ENCODE assay signal across 8 mouse cellular contexts in genomic region chr8:9770999-9771605, GRCm38 (mm10). TPM values are rescaled to one million over a fixed set of nuclear protein-coding genes. Genes with fewer than 3 reads are reported as not detected.
DNase-seq lines count a peak whose midpoint lies in the region; ATAC-seq and TF ChIP-seq lines count a peak whose summit lies in the region.

TSS of gene Fam155a (minus strand) at chr8:9771161.

- peaks cover 35% of the 10 kb centered on the region for H3K27me3 ChIP-seq in liver, embryonic 14.5 days (ENCODE audit: control insufficient read depth, insufficient read depth, low read length)

- H3K27ac ChIP-seq in liver, embryonic 14.5 days, result no peak within 1 kb of the TSS

- 3% methylated on average over 21 of the region's 29 CpGs for WGBS in liver, embryonic 14.5 days (ENCODE audit: insufficient replicate concordance)

- ATAC-seq in liver, embryonic 14.5 days (ENCODE audit: insufficient read depth), result no peak

- no peak for TF ChIP-seq CTCF in liver, embryonic 14.5 days (IDR thresholded peaks at IDR 0.05; ENCODE audit: low read depth)

- no peaks in the 10 kb centered on the region for H3K9me3 ChIP-seq in liver, embryonic 14.5 days (ENCODE audit: control insufficient read depth, low read length)

- H3K36me3 ChIP-seq in liver, embryonic 14.5 days (replicated peaks; ENCODE audit: control insufficient read depth, insufficient read depth, low read depth), result no peaks in the 10 kb centered on the region

- peak within 1 kb of the TSS; percentile 18 to 25; a peak in 2 of 4 replicates for H3K4me3 ChIP-seq in liver, embryonic 14.5 days (ENCODE audit: insufficient read depth in 1 of 2, low read depth in 2 of 2, low read length in 2 of 2)

- H3K9ac ChIP-seq in liver, embryonic 14.5 days (replicated peaks), result no peak within 1 kb of the TSS

- no peak for TF ChIP-seq EP300 in liver, embryonic 14.5 days (IDR thresholded peaks at IDR 0.05; ENCODE audit: low read depth)

- peak within 1 kb of the TSS; percentile 31; the same call in 1 of the 2 replicates for H3K4me2 ChIP-seq in liver, embryonic 14.5 days (ENCODE audit: low read depth)

- no peaks in the 10 kb centered on the region for H3K4me1 ChIP-seq in liver, embryonic 14.5 days (replicated peaks; ENCODE audit: control insufficient read depth in 2 of 2, insufficient read depth in 2 of 2, low read length in 1 of 2)

- DNase-seq in adrenal gland, postnatal 4 days (ENCODE audit: low spot score in 2 of 2), result no peak
- no peak for DNase-seq in adrenal gland, postnatal 14 days
- peak; percentile 8 for DNase-seq in thymus, postnatal 4 days
- no peak for DNase-seq in thymus, postnatal 0 days (ENCODE audit: low spot score)
- DNase-seq in layer of hippocampus, adult 11-12 months (ENCODE audit: low spot score), result peak; percentile 27
- DNase-seq in liver, embryonic 14.5 days (ENCODE audit: low read depth in 3 of 3, low spot score in 3 of 3), result no peak
- DNase-seq in testis, postnatal 10 days (ENCODE audit: low spot score), result peak; percentile 42
- no peak for DNase-seq in spleen, postnatal 4 days (ENCODE audit: low spot score in 2 of 2)

RNA-seq across cellular contexts. Expression of gene Fam155a, which starts in this region (rescaled TPM):
- total RNA-seq in adrenal gland, postnatal 4 days (2021), result 10 to 100 TPM; 20.7 to 22.4 TPM
- 7.4 and 9.3 TPM in 2 replicates for total RNA-seq in adrenal gland, postnatal 14 days (2021)
- 0.13 and 0.17 TPM in 2 replicates for polyA plus RNA-seq in thymus, postnatal 0 days (2015; fragmentation: Nextera tagmentation; extraction: Ambion mirVana)
- 0.04 and 0.21 TPM in 2 replicates for polyA plus RNA-seq in liver, embryonic 14.5 days (2012; rRNA removed)
- polyA plus RNA-seq in liver, embryonic 14.5 days (2014; fragmentation: Nextera tagmentation; extraction: Ambion mirVana), result 0.10 TPM in 2 replicates

Comparison
In these comparisons a context has a peak if more than half of its experiments do, and no peak if none do; other contexts are left out.
1. DNase-seq: peak in thymus, postnatal 4 days (single experiment), layer of hippocampus, adult 11-12 months (single experiment) and testis, postnatal 10 days (single experiment); none in adrenal gland, postnatal 4 days (0 of 2), adrenal gland, postnatal 14 days (single experiment), thymus, postnatal 0 days (single experiment), liver, embryonic 14.5 days (0 of 3) and spleen, postnatal 4 days (0 of 2).